Mouse (Mus musculus): ENCODE measurements around the gene Kcnc3. TPM values are rescaled to one million over a fixed set of nuclear protein-coding genes. Genes with fewer than 3 reads are reported as not detected.

Kcnc3 gene
- polyA plus RNA-seq, 1 experiment from 2014 or later: 0.39 TPM

DNA sequence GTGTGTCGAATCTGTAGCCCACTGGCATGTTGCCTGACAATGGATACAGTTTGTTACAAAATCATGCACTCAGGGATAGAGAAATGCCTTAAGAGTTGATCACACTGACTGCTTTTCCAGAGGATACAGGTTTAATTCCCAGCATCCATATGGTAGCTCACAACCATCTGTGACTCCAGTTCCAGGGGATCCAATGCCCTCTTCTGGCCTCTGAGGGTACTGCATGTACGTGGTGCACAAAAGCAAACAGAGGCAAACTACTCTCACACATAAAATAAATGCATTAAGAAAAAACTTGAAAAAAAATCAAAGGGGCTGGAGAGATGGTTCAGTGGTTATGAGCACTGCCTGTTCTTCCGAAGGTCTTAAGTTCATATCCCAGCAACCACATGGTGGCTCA lies 26.6 kb downstream of the Kcnc3 start:
- Histone ChIP-seq H3K9me3 (ENCODE audit: control insufficient read depth, low read depth, low read length) (no peaks in the 10 kb centered on the region), H3K9ac (replicated peaks; ENCODE audit: low read depth, low read length) (no peak overlapping the region), H3K4me3 (ENCODE audit: low read depth, low read length) (no peak overlapping the region), H3K27me3 (ENCODE audit: control insufficient read depth, insufficient read depth, low read length) (no peaks in the 10 kb centered on the region), H3K36me3 (ENCODE audit: control insufficient read depth, insufficient read depth, low read length) (no peaks in the 10 kb centered on the region), H3K27ac (ENCODE audit: low read length) (no peak overlapping the region), H3K4me2 (replicated peaks; ENCODE audit: low read depth, low read length) (no peak overlapping the region), H3K4me1 (ENCODE audit: control insufficient read depth, insufficient read depth, low read length) (no peaks in the 10 kb centered on the region)
- ATAC-seq (ENCODE audit: insufficient number of reproducible peaks, insufficient read depth, low FRiP score, low read depth): no peak
- WGBS: 70% methylated on average over 3 of the region's 3 CpGs

DNA sequence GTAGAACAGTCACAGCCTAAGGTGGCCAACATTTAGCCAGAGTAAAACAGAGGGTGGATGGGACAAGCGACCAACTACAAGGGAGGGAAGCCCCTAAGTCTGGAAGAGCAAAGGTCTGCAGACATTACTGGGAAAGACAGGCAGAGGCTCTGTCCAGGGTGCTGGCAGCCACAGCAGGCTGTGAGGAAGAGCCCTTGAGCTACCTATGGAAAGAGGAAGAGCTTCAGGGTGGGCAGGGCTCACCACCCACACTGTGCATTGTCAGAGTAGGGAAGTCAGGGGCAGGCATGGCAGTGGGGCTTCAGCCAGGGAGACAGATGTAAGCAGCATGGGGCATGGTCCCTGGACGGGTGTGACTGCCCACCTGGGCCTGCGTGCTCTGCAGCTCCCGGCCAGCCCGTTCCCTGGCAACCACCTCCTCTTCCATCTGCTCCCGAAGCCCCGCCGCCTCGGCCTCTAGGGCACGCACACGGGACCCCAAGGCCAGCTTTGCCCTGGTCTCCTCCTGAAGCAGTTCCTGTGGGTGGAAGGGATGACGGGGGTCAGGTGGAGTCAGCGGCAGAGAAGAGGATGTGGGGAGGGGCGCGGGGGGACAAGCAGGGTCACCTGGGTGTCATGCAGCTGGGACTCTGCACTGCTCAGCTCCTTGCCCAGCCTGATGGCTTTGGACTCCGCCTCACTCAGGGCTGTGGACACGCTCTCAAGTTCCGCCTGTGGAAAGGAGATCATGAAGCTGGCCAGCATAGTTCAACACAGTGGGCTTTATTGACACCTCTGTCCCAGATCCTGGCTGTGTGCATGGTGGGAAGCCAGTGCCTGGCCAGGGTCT lies 33.5 kb downstream of the Kcnc3 start:
- H3K27me3 ChIP-seq (ENCODE audit: control insufficient read depth, insufficient read depth, low read length): no peaks in the 10 kb centered on the region
- H3K36me3 ChIP-seq (ENCODE audit: control insufficient read depth, insufficient read depth, low read length): no peaks in the 10 kb centered on the region
- WGBS: 37% methylated on average over 18 of the region's 18 CpGs
- ATAC-seq (ENCODE audit: insufficient number of reproducible peaks, insufficient read depth, low FRiP score, low read depth): no peak
- H3K4me1 ChIP-seq (ENCODE audit: control insufficient read depth, insufficient read depth, low read length): no peaks in the 10 kb centered on the region
- H3K4me2 ChIP-seq (replicated peaks; ENCODE audit: low read depth, low read length): no peak overlapping the region
- H3K9ac ChIP-seq (replicated peaks; ENCODE audit: low read depth, low read length): no peak overlapping the region
- H3K4me3 ChIP-seq (ENCODE audit: low read depth, low read length): no peak overlapping the region
- no peak overlapping the region for H3K27ac ChIP-seq (ENCODE audit: low read length)
- no peaks in the 10 kb centered on the region for H3K9me3 ChIP-seq (ENCODE audit: control insufficient read depth, low read depth, low read length)

DNA sequence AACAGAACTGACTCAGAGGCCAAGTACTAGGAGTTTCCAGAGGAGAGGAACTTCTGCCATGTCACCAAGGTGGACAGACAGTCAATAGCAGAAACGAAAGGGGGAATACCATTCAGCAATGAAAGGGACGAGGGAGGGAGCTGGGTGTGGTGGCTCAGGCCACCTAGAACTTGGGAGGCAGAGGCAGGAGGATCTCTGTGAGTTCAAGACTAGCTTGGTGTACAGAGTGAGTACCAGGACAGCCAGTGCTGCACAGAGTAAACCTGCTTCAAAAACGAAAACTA lies 34.0 kb downstream of the Kcnc3 start:
- Histone ChIP-seq H3K27ac (ENCODE audit: low read length) (no peak overlapping the region), H3K4me1 (ENCODE audit: control insufficient read depth, insufficient read depth, low read length) (no peaks in the 10 kb centered on the region), H3K9ac (replicated peaks; ENCODE audit: low read depth, low read length) (no peak overlapping the region), H3K4me3 (ENCODE audit: low read depth, low read length) (no peak overlapping the region), H3K4me2 (replicated peaks; ENCODE audit: low read depth, low read length) (no peak overlapping the region), H3K36me3 (ENCODE audit: control insufficient read depth, insufficient read depth, low read length) (no peaks in the 10 kb centered on the region), H3K27me3 (ENCODE audit: control insufficient read depth, insufficient read depth, low read length) (no peaks in the 10 kb centered on the region), H3K9me3 (ENCODE audit: control insufficient read depth, low read depth, low read length) (no peaks in the 10 kb centered on the region)
- no peak for ATAC-seq (ENCODE audit: insufficient number of reproducible peaks, insufficient read depth, low FRiP score, low read depth)
- WGBS: 76% methylated on average over 3 of the region's 3 CpGs

DNA sequence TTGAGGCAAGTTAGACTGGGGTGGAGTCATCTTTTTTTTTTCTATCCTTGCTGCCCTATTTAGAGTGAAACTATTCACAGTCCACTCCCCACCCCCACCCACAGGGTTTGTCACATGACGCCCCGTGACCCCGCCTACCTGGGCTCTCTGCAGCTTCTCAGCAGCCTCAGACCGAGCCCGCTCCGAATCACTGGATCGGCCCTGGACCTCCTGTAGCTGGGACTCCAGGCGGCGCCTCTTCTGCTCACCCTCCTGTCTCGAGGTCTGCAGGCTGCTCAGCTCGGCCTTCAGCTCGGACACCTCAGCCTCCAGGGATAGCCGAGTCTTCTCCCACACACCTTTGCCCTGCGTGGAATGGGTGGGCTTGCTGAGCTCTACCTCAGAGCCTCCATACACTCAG lies 34.4 kb downstream of the Kcnc3 start:
- no peaks in the 10 kb centered on the region for H3K27me3 ChIP-seq (ENCODE audit: control insufficient read depth, insufficient read depth, low read length)
- ATAC-seq (ENCODE audit: insufficient number of reproducible peaks, insufficient read depth, low FRiP score, low read depth): no peak
- no peak overlapping the region for H3K9ac ChIP-seq (replicated peaks; ENCODE audit: low read depth, low read length)
- WGBS: 63% methylated on average over 14 of the region's 14 CpGs
- no peaks in the 10 kb centered on the region for H3K36me3 ChIP-seq (ENCODE audit: control insufficient read depth, insufficient read depth, low read length)
- H3K4me1 ChIP-seq (ENCODE audit: control insufficient read depth, insufficient read depth, low read length): no peaks in the 10 kb centered on the region
- no peak overlapping the region for H3K4me3 ChIP-seq (ENCODE audit: low read depth, low read length)
- H3K27ac ChIP-seq (ENCODE audit: low read length): no peak overlapping the region
- H3K4me2 ChIP-seq (replicated peaks; ENCODE audit: low read depth, low read length): no peak overlapping the region
- H3K9me3 ChIP-seq (ENCODE audit: control insufficient read depth, low read depth, low read length): no peaks in the 10 kb centered on the region

DNA sequence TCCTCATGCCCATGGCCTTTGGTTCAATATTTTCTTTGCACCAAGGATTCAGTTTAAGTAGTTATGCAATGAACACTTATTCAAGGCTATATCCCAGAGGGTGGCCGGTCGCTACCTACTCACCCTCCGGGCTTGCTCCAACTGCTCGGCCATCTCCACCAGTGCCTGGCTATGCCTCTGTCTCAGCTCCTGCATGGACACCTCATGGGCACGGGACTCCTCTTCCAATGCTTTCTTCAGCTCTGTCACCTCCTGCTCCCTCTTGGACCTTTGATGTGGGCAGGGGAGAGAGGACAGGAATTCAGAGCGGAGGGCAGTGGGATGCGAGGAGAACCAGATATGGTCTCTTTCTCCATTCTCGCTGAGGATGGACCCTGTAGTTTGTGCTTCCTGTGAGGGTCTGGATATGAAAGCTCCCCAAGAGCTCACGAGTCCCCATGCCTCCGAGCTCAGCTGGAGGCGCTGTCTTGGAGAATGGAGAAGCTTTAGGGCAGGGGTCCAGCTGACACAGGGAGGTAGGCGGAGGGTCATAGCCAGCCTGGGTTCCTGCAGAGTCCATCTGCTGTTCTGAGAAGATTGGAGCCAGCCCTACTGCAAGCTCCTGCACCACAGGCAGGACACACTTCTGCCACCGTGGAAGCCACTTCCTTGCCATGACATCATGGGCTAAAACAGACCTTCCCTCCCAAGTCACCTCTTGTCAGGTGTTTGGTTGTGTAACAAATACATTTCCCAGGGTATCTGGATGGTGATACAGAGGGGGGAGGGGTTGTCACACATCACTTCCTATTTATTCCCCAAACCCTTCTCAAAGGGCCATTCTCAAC lies 35.0 kb downstream of the Kcnc3 start:
- H3K4me1 ChIP-seq (ENCODE audit: control insufficient read depth, insufficient read depth, low read length): no peaks in the 10 kb centered on the region
- no peaks in the 10 kb centered on the region for H3K36me3 ChIP-seq (ENCODE audit: control insufficient read depth, insufficient read depth, low read length)
- no peak for ATAC-seq (ENCODE audit: insufficient number of reproducible peaks, insufficient read depth, low FRiP score, low read depth)
- no peak overlapping the region for H3K4me3 ChIP-seq (ENCODE audit: low read depth, low read length)
- no peak overlapping the region for H3K4me2 ChIP-seq (replicated peaks; ENCODE audit: low read depth, low read length)
- H3K27ac ChIP-seq (ENCODE audit: low read length): no peak overlapping the region
- no peaks in the 10 kb centered on the region for H3K27me3 ChIP-seq (ENCODE audit: control insufficient read depth, insufficient read depth, low read length)
- WGBS: 89% methylated on average over 13 of the region's 13 CpGs
- H3K9me3 ChIP-seq (ENCODE audit: control insufficient read depth, low read depth, low read length): no peaks in the 10 kb centered on the region
- no peak overlapping the region for H3K9ac ChIP-seq (replicated peaks; ENCODE audit: low read depth, low read length)

DNA sequence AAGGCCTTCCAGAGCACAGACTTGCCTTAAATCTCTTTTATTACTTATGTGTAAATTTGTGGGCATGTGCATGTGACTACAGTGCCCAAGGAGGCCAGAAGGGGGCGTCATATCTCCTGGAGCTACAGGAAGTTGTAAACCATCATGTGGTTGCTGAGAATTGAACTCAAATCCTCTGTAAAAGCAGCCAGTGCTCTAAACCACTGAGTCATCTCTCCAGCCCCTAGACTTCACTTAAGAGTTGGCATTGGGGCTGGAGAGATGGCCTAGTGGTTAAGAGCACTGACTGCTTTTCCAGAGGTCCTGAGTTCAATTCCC lies 35.6 kb downstream of the Kcnc3 start:
- WGBS: 52% methylated on average over 1 of the region's 1 CpGs
- Histone ChIP-seq H3K36me3 (ENCODE audit: control insufficient read depth, insufficient read depth, low read length) (no peaks in the 10 kb centered on the region), H3K4me2 (replicated peaks; ENCODE audit: low read depth, low read length) (no peak overlapping the region), H3K27ac (ENCODE audit: low read length) (no peak overlapping the region), H3K9me3 (ENCODE audit: control insufficient read depth, low read depth, low read length) (no peaks in the 10 kb centered on the region), H3K4me1 (ENCODE audit: control insufficient read depth, insufficient read depth, low read length) (no peaks in the 10 kb centered on the region), H3K9ac (replicated peaks; ENCODE audit: low read depth, low read length) (no peak overlapping the region), H3K27me3 (ENCODE audit: control insufficient read depth, insufficient read depth, low read length) (no peaks in the 10 kb centered on the region), H3K4me3 (ENCODE audit: low read depth, low read length) (no peak overlapping the region)
- ATAC-seq (ENCODE audit: insufficient number of reproducible peaks, insufficient read depth, low FRiP score, low read depth): no peak

DNA sequence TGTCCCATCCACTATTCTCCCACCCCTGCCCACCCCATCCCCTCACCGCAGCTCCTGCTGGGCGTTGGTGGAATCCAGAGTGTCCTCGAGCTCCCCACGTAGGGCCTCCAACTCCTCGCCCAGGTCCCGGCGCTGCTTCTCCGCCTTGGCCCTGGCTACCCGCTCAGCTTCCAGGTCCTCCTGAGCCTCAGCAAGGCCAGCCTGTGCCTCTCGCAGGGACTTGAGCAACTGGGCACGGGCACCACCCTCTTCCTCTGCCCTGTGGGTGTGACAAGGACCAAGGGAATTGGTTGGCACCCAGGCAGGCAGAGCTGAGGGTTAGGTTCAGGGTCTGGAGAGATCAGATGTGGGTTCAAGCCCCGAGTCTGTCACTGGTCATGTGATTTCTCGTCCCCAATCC lies 36.5 kb downstream of the Kcnc3 start:
- H3K27ac ChIP-seq (ENCODE audit: low read length): no peak overlapping the region
- no peaks in the 10 kb centered on the region for H3K4me1 ChIP-seq (ENCODE audit: control insufficient read depth, insufficient read depth, low read length)
- 88% methylated on average over 13 of the region's 13 CpGs for WGBS
- H3K36me3 ChIP-seq (ENCODE audit: control insufficient read depth, insufficient read depth, low read length): no peaks in the 10 kb centered on the region
- H3K27me3 ChIP-seq (ENCODE audit: control insufficient read depth, insufficient read depth, low read length): no peaks in the 10 kb centered on the region
- no peak overlapping the region for H3K4me2 ChIP-seq (replicated peaks; ENCODE audit: low read depth, low read length)
- no peak overlapping the region for H3K4me3 ChIP-seq (ENCODE audit: low read depth, low read length)
- ATAC-seq (ENCODE audit: insufficient number of reproducible peaks, insufficient read depth, low FRiP score, low read depth): no peak
- no peak overlapping the region for H3K9ac ChIP-seq (replicated peaks; ENCODE audit: low read depth, low read length)
- H3K9me3 ChIP-seq (ENCODE audit: control insufficient read depth, low read depth, low read length): no peaks in the 10 kb centered on the region

DNA sequence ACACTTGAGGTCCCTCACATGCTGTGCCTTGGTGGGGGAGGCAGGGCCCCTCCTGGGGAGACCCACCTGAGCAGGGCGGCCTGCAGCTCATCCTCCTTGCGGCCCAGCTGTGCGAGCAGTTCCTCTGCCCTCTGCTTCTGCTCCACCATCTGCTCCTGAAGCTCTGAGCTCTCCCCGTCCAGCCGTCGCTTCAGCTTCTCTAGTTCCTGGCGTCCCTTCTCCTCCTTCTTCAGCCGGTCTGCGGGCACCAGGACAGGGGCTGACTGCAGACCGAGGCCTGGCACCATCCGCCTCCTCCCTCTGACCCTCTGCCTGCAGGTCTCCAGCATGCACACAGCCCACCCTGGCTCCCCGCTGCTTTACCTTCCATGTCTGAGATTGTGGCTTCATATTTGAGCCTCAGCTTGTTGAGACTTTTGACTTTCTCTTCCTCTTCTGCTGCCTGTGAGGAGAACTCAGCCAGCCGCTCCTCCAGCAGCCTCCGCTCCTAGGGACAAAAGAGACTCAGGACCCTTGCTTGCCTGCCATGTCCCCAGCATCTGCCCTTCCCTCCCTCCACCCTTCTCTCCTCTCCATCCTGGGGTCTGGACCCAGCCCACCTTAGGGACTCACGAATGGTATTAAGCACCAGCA lies 38.1 kb downstream of the Kcnc3 start:
- 84% methylated on average over 14 of the region's 15 CpGs for WGBS
- Histone ChIP-seq H3K4me2 (replicated peaks; ENCODE audit: low read depth, low read length) (no peak overlapping the region), H3K27ac (ENCODE audit: low read length) (no peak overlapping the region), H3K4me1 (ENCODE audit: control insufficient read depth, insufficient read depth, low read length) (no peaks in the 10 kb centered on the region), H3K9me3 (ENCODE audit: control insufficient read depth, low read depth, low read length) (no peaks in the 10 kb centered on the region), H3K9ac (replicated peaks; ENCODE audit: low read depth, low read length) (no peak overlapping the region), H3K27me3 (ENCODE audit: control insufficient read depth, insufficient read depth, low read length) (no peaks in the 10 kb centered on the region), H3K4me3 (ENCODE audit: low read depth, low read length) (no peak overlapping the region), H3K36me3 (ENCODE audit: control insufficient read depth, insufficient read depth, low read length) (no peaks in the 10 kb centered on the region)
- no peak for ATAC-seq (ENCODE audit: insufficient number of reproducible peaks, insufficient read depth, low FRiP score, low read depth)
